Mouse (Mus musculus) liver, postnatal 0 days (tissue): Measurements from ENCODE around the gene Bicc1. TPM values are rescaled to one million over a fixed set of nuclear protein-coding genes. Genes with fewer than 3 reads are reported as not detected.

Experiments used
- ATAC-seq: fragments of 200-750 bp; cut with Nextera tagmentation; 2 replicates; pipeline ENCODE4 v1.8.0; 2017; ENCODE audit warnings: mild to moderate bottlenecking, moderate library complexity
- DNase-seq: peaks from one replicate; pipeline ENCODE4 v3.0.0-alpha.2; 2016
- H3K27ac ChIP-seq: fragments of 300-500 bp; sonication (generic); 2 replicates; pipeline ENCODE4 v1.5.1; 2014; ENCODE audit warnings: antibody characterized with exemption, moderate library complexity, mild to moderate bottlenecking, low read depth
- H3K27me3 ChIP-seq: fragments of 300-500 bp; sonication (generic); 2 replicates; pipeline ENCODE4 v1.6.1; 2014; ENCODE audit warnings: low read length, control low read depth, mixed read lengths; ENCODE audit not compliant: insufficient read depth
- H3K36me3 ChIP-seq: fragments of 300-500 bp; sonication (generic); replicated peaks from 2 replicates; pipeline ENCODE4 v1.6.1; 2014; ENCODE audit warnings: mild to moderate bottlenecking, control low read depth, low read length, moderate library complexity, mixed read lengths; ENCODE audit not compliant: insufficient read depth
- H3K4me1 ChIP-seq: fragments of 300-500 bp; sonication (generic); 2 replicates; pipeline ENCODE4 v1.6.1; 2014; ENCODE audit warnings: antibody characterized with exemption, mild to moderate bottlenecking, control low read depth; ENCODE audit not compliant: insufficient read depth
- H3K4me2 ChIP-seq: fragments of 300-500 bp; sonication (generic); 2 replicates; pipeline ENCODE4 v1.6.1; 2014; ENCODE audit warnings: low read depth, mild to moderate bottlenecking, low read length, moderate library complexity, mixed read lengths
- H3K4me3 ChIP-seq: fragments of 300-500 bp; sonication (generic); 2 replicates; pipeline ENCODE4 v1.5.1; 2014; ENCODE audit warnings: low read depth, low read length
- H3K9ac ChIP-seq: fragments of 300-500 bp; sonication (generic); replicated peaks from 2 replicates; pipeline ENCODE4 v1.6.1; 2014; ENCODE audit warnings: mild to moderate bottlenecking, moderate library complexity
- H3K9me3 ChIP-seq: fragments of 300-500 bp; sonication (generic); 2 replicates; pipeline ENCODE4 v1.6.1; 2016; ENCODE audit warnings: mild to moderate bottlenecking, control low read depth, low read length, mixed read lengths
- CTCF ChIP-seq: sonication (generic); IDR thresholded peaks from 2 replicates; pipeline ENCODE4 v1.5.1; 2016; ENCODE audit warnings: antibody characterized with exemption, low read depth
- EP300 ChIP-seq: IDR thresholded peaks from 2 replicates; pipeline ENCODE4 v1.6.1; 2016; ENCODE audit warnings: antibody characterized with exemption, low read depth, mild to moderate bottlenecking
- WGBS: fragments of 180-500 bp; shearing (Covaris S2); extraction: QIAGEN DNeasy Blood & Tissue Kit; methylation state at CpG from one replicate; pipeline ENCODE4 v1.1.7; 2014; ENCODE audit not compliant: insufficient replicate concordance; 5-methylcytosine and 5-hydroxymethylcytosine counted together
- polyA plus RNA-seq: library from polyadenylated mRNA; unstranded; fragments of >200 nt; fragmentation: Nextera tagmentation; extraction: Ambion mirVana; gene quantifications from 2 replicates; pipeline ENCODE4 v1.2.1, GENCODE M21; 2015

The Bicc1 gene
- polyA plus RNA-seq, 1 experiment from 2014 or later: 3.0 TPM

- no peak for ATAC-seq
- WGBS: 68% methylated on average over 13 of the region's 13 CpGs
- Histone ChIP-seq H3K4me1 (no peaks in the 10 kb centered on the region), H3K27ac (no peak overlapping the region), H3K27me3 (no peaks in the 10 kb centered on the region), H3K4me3 (no peak overlapping the region), H3K4me2 (no peak overlapping the region), H3K36me3 (no peaks in the 10 kb centered on the region), H3K9ac (no peak overlapping the region), H3K9me3 (peaks cover 4% of the 10 kb centered on the region)
- TF ChIP-seq CTCF (no peak), EP300 (no peak)
- DNase-seq: no peak
Measured at GRCm38 (mm10) chr10:70919031-70919663, 240.4 kb downstream of the Bicc1 start.

GRCm38 (mm10) chr10:70916697-70917096 lies 242.8 kb downstream of the Bicc1 start:
- ATAC-seq: no peak
- Histone ChIP-seq H3K27me3 (no peaks in the 10 kb centered on the region), H3K4me3 (no peak overlapping the region), H3K9me3 (peaks cover 10% of the 10 kb centered on the region), H3K4me2 (no peak overlapping the region), H3K4me1 (no peaks in the 10 kb centered on the region), H3K36me3 (no peaks in the 10 kb centered on the region), H3K9ac (no peak overlapping the region), H3K27ac (no peak overlapping the region)
- 81% methylated on average over 6 of the region's 6 CpGs for WGBS
- DNase-seq: peak; percentile 21
- TF ChIP-seq EP300: no peak
- peak; percentile 47 for TF ChIP-seq CTCF

- H3K4me2 ChIP-seq: no peak overlapping the region
- no peak overlapping the region for H3K9ac ChIP-seq
- no peaks in the 10 kb centered on the region for H3K27me3 ChIP-seq
- TF ChIP-seq EP300: no peak
- no peak for TF ChIP-seq CTCF
- ATAC-seq (no peak), DNase-seq (no peak)
- no peaks in the 10 kb centered on the region for H3K36me3 ChIP-seq
- peaks cover 10% of the 10 kb centered on the region for H3K9me3 ChIP-seq
- H3K4me3 ChIP-seq: no peak overlapping the region
- H3K27ac ChIP-seq: no peak overlapping the region
- WGBS: 84% methylated on average over 6 of the region's 6 CpGs
- H3K4me1 ChIP-seq: no peaks in the 10 kb centered on the region
Measured at GRCm38 (mm10) chr10:70915096-70915495, 244.4 kb downstream of the Bicc1 start.

- DNase-seq: no peak
- H3K4me1 ChIP-seq: no peaks in the 10 kb centered on the region
- no peak overlapping the region for H3K27ac ChIP-seq
- H3K9ac ChIP-seq: no peak overlapping the region
- H3K4me3 ChIP-seq: no peak overlapping the region
- H3K9me3 ChIP-seq: no peaks in the 10 kb centered on the region
- no peaks in the 10 kb centered on the region for H3K36me3 ChIP-seq
- WGBS: 65% methylated on average over 7 of the region's 7 CpGs
- H3K4me2 ChIP-seq: no peak overlapping the region
- H3K27me3 ChIP-seq: no peaks in the 10 kb centered on the region
- TF ChIP-seq CTCF: no peak
- TF ChIP-seq EP300: no peak
- ATAC-seq: no peak
Measured at GRCm38 (mm10) chr10:70903936-70904335, 255.6 kb downstream of the Bicc1 start.

- 56% methylated on average over 5 of the region's 5 CpGs for WGBS
- Histone ChIP-seq H3K27me3 (no peaks in the 10 kb centered on the region), H3K4me1 (no peaks in the 10 kb centered on the region), H3K9me3 (no peaks in the 10 kb centered on the region), H3K36me3 (no peaks in the 10 kb centered on the region), H3K4me2 (no peak overlapping the region), H3K9ac (no peak overlapping the region), H3K27ac (no peak overlapping the region), H3K4me3 (no peak overlapping the region)
- no peak for TF ChIP-seq CTCF
- TF ChIP-seq EP300: no peak
- ATAC-seq (no peak), DNase-seq (no peak)
Measured at GRCm38 (mm10) chr10:70902751-70903485, 256.6 kb downstream of the Bicc1 start.

GRCm38 (mm10) chr10:70901193-70901875 lies 258.2 kb downstream of the Bicc1 start:
- H3K4me1 ChIP-seq: no peaks in the 10 kb centered on the region
- no peak overlapping the region for H3K4me2 ChIP-seq
- ATAC-seq: no peak
- no peaks in the 10 kb centered on the region for H3K9me3 ChIP-seq
- no peak overlapping the region for H3K9ac ChIP-seq
- no peaks in the 10 kb centered on the region for H3K36me3 ChIP-seq
- TF ChIP-seq EP300 (no peak), CTCF (no peak)
- H3K27ac ChIP-seq: no peak overlapping the region
- no peaks in the 10 kb centered on the region for H3K27me3 ChIP-seq
- DNase-seq: no peak
- no peak overlapping the region for H3K4me3 ChIP-seq
- 81% methylated on average over 11 of the region's 11 CpGs for WGBS
